Mouse (Mus musculus) cerebral cortex, adult 2 months (tissue): ENCODE data around the gene Fam129b.

Source experiments
- WGBS: fragments of 180-500 bp; shearing (Covaris S2); methylation state at CpG from one replicate; pipeline ENCODE4 v1.1.7; 2018; 5-methylcytosine and 5-hydroxymethylcytosine counted together

The Fam129b gene

DNA sequence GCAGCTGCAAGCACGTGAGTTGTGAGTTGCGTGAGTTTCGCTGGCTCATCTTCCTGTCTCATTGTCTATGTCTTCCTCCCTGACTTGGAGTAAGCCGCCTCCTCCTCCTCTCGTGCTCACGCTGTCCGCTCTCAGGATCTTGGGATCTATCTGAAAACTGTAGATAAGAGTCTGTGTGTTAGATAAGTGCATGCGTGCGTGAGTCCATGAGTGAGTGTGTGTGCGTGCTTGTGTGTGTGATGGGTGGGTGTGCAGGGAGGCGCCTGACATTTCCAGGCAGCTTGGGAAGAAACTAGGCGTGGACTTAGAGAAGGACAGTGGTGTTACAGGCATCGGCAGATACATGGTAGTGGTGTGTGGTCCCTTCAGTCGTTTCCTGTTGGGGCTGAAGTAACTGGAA lies 16.6 kb downstream of the Fam129b start:
- 48% methylated on average over 14 of the region's 14 CpGs for WGBS

- 82% methylated on average over 2 of the region's 2 CpGs for WGBS
Observed at GRCm38 (mm10) chr2:32894097-32894496, 18.2 kb downstream of the Fam129b start.

DNA sequence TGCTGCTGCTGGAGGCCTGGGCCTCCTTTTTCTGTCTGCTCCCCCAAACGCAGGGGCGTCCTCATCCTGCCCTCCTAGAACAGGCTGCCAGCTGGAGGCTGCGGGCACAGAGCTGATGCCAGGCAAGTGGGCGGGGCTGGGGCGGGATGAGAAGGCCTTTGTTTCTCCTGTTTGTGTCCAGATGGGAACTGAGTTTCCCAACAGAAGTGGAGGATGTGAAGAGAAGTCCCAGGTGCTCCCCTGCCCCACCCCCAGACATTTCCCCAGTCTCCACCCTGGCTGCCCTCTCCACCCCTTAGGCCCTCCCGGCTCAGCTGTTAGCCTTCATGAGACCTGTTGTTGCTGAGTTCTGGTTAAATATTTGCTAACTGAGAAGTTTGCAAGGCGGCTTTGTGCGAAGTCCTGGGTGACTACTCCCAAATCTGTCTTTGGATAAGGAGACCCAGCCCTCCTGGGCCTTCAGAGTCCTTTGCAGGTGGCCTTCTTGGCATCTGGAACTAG lies 19.7 kb downstream of the Fam129b start:
- 23% methylated on average over 8 of the region's 8 CpGs for WGBS

DNA sequence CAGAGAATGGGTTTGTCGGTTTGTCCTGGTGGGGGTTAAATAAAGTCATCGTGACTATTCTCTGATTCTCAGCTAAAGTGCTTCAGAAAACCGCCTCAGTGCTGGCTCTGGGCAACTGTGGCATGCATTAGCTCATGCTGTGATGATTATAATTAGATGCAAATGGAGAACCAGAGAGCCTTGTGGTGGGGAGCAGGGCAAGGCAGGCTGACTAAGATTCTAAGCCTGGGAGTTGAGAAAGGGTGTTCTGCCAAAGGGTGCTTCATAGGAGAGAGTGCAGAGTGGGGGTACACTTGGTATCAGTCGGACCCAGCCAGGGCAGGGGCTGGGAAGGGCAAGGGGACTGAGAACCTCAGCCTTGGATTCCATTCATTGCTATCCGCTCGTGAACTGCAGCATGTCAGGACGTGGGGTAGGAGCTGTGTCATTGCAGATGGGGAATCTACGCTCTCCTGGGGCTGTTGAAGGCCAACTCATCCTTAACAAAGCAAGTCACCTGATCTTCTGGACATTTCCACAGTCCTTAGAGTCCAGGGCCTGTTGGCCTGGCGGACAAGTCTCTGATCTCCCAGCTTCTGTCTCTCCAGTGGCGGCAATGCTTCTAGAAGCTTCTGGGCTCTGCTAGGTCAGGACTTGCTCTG lies 20.7 kb downstream of the Fam129b start:
- 42% methylated on average over 10 of the region's 10 CpGs for WGBS

GRCm38 (mm10) chr2:32898983-32899382 lies 23.1 kb downstream of the Fam129b start:
- 70% methylated on average over 7 of the region's 7 CpGs for WGBS

DNA sequence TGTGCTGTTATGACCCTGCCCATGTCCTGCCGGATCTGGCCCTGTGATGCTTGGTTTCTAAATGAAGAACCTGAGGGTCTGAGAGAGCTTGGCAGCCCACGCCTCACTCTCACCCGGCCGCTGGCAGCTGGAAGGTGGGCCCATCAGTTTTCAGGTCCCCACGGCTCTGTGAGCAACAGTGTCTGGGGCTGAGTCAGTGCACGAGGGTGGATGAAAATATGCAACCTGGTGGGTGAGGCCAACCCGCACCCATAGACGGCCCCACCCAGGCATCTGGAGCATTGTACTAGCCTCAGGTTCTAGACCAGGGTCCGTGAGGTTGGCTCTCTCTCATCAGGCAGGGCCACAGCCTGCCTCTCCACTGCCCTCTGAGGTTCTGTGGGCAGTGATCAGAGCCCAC lies 26.2 kb downstream of the Fam129b start:
- 53% methylated on average over 9 of the region's 9 CpGs for WGBS

- WGBS: 78% methylated on average over 4 of the region's 4 CpGs
Observed at GRCm38 (mm10) chr2:32903470-32903869, 27.6 kb downstream of the Fam129b start.

- WGBS: 85% methylated on average over 5 of the region's 5 CpGs
Observed at GRCm38 (mm10) chr2:32904637-32905036, 28.7 kb downstream of the Fam129b start.

- WGBS: 69% methylated on average over 8 of the region's 8 CpGs
Observed at GRCm38 (mm10) chr2:32905297-32905696, 29.4 kb downstream of the Fam129b start.

DNA sequence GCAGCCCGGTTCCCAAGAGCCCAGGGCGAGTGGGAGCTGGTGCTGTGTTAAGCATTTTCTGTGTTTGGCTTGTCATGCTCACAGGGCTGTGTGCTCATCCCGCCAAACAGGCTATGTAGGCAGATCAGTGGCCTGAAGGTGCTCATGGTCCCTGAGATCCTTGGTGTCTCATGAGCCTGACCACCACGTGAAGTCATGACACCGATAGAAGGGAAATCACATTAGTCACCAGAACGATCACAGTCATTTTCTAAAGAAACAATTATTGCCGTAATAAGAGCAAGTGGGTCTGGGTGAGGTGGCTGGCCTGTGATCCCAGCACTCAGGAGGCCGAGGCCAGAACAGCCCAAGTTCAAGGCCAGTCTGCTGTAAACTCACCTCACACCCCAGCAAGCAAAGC lies 31.5 kb downstream of the Fam129b start:
- WGBS: 47% methylated on average over 8 of the region's 8 CpGs

- WGBS: 24% methylated on average over 6 of the region's 6 CpGs
Observed at GRCm38 (mm10) chr2:32908272-32908671, 32.4 kb downstream of the Fam129b start.

DNA sequence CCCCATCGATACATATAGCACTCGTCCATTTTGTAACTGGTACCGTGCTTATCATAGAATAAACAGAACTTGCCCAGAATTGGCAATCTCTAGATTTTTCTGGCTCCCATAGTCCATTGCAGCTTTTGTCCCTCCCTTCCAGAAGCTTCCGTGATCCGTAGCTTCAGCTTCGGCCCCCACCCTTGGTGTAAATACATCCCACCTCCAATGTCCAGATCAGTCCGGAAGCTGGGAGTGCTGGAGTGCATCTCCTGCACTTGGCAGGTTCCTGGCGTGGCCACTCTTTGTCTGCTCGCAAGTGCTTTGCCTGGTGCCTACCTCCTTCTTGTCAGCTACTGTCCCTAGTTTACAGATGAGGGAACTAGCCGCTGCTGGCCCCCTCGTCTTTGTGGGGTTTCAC lies 32.9 kb downstream of the Fam129b start:
- WGBS: 25% methylated on average over 11 of the region's 11 CpGs

GRCm38 (mm10) chr2:32911639-32912182 lies 35.8 kb downstream of the Fam129b start:
- WGBS: 83% methylated on average over 7 of the region's 7 CpGs

GRCm38 (mm10) chr2:32912210-32912804 lies 36.4 kb downstream of the Fam129b start:
- 32% methylated on average over 19 of the region's 19 CpGs for WGBS

DNA sequence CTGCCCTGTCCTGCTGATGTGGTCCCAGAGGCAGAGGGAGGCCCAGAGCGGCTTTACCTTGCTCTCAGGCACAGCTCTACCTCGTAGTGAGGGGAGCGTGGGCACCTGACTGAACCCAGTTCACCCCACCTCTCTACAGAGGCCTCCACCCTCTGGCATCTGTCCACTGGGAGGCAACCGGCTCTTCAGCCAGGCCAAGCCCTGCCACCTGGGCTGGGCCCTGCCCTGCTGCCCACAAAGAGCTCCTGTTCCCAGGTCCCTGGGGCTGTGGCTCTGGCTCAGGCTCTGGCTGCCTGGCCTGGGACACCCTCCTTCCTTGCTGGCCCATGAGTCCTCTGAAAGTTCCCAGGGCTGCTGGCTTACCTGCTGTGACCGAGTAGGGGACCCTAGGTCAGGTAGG lies 38.4 kb downstream of the Fam129b start:
- 72% methylated on average over 5 of the region's 5 CpGs for WGBS

- 64% methylated on average over 3 of the region's 3 CpGs for WGBS
Observed at GRCm38 (mm10) chr2:32914896-32915295, 39.0 kb downstream of the Fam129b start.

DNA sequence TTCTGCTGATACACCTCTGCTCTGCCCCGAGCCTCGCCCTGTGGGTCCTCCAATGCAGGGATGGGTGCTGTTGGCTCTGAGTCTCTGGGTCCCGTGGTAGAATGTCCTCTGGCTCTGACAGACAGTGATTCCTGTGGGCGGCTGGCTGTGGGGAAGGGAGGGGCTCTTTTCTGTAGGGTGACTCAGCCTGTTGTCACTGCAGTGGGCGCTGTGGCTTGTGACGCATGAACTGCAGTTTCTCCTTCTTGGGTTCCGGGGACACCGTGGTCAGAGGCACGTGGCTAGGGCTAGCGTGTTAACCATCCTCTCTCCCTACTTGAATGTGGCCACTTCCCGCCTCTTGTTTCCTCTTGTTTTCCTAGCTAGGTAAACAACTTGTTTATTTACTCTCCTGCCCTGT lies 41.6 kb downstream of the Fam129b start:
- whole genome bisulfite sequencing: 45% methylated on average over 11 of the region's 11 CpGs

- 87% methylated on average over 9 of the region's 9 CpGs for WGBS
Observed at GRCm38 (mm10) chr2:32918391-32918790, 42.5 kb downstream of the Fam129b start.

DNA sequence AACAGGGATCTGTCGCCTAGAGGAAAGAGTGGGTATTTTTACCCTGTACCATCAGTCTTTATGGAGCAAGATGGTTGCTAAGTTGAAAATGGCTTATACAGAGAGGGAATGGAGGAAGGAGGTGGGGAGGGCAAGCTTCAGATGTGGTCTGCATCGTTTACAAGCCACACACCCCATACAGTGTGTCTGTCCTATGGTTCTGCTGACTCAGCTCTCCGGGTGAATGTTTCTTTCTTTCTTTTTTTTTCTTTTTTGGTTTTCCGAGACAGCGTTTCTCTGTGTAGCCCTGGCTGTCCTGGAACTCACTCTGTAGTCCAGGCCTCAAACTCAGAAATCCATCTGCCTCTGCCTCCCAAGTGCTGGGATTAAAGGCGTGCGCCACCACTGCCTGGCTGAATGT lies 45.3 kb downstream of the Fam129b start:
- 56% methylated on average over 7 of the region's 7 CpGs for WGBS

GRCm38 (mm10) chr2:32921801-32922380 lies 46.0 kb downstream of the Fam129b start:
- WGBS: 72% methylated on average over 15 of the region's 15 CpGs

DNA sequence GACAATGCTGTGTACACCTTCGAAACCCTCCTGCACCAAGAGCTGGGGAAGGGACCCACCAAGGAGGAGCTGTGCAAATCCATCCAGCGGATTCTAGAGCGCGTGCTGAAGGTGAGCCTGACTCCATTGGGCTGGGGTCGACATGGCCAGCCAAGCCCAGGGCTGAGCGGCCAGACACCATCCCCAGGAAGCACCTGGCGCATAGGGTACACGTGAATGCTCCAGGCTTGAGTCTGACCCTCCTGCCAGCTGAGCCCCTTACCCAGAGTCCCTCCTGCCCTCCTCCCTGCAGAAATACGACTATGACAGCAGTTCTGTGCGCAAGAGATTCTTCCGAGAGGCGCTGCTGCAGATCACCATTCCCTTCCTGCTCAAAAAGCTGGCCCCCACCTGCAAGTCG lies 46.6 kb downstream of the Fam129b start:
- 88% methylated on average over 13 of the region's 13 CpGs for WGBS

DNA sequence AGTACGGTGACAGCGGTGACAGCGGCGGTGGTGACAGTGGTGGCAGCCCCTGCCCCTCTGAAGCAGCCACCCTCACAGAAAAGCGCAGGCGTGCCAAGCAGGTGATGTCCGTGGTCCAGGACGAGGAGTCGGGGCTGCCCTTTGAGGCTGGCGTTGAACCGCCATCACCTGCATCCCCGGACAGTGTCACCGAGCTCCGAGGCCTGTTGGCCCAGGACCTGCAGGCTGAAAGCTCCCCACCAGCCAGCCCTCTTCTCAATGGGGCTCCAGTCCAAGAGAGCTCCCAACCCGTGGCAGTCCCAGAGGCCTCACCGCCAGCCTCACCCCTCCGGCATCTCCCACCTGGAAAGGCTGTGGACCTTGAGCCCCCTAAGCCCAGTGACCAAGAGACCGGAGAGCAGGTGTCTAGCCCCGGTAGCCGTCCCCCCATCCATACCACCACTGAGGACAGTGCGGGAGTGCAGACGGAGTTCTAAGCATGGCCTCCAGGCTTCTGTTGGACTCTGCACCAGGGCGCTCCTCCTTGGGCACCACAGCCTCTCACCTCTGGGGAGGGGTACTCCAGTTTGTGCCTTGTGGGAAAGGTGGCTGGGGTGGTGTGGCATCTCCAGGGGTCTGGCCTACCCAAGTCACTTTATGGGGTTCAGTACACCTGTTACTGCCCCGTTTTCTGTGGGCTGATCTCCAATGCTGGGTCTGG lies 47.8 kb downstream of the Fam129b start:
- WGBS: 92% methylated on average over 24 of the region's 24 CpGs
